Mouse (Mus musculus): ENCODE data around the gene Napsa. TPM values are rescaled to one million over a fixed set of nuclear protein-coding genes. Genes with fewer than 3 reads are reported as not detected.

Gene Napsa
- polyA plus RNA-seq, 1 experiment from 2014 or later, result 2.7 TPM

- H3K27me3 ChIP-seq, result peaks cover 17% of the 10 kb centered on the region
- POLR2A ChIA-PET, result no interaction called here
- DNase-seq (ENCODE audit: low read depth, low spot score), result no peak
- CTCF ChIA-PET, result no interaction called here
- ATAC-seq, result no peak
- no peak for TF ChIP-seq CTCF (IDR thresholded peaks at IDR 0.05)
- in situ Hi-C loops (cut with MboI; ENCODE audit: low pct_unique_long_range_greater_than_20kb), result no loop called here
Observed at GRCm38 (mm10) chr7:44594291-44594690, 22.1 kb downstream of the Napsa start.

GRCm38 (mm10) chr7:44595131-44595561 is 23.0 kb downstream of the Napsa start:
- ChIA-PET CTCF (no interaction called here), POLR2A (no interaction called here)
- TF ChIP-seq CTCF (IDR thresholded peaks at IDR 0.05), result no peak
- DNase-seq (ENCODE audit: low read depth, low spot score) (no peak), ATAC-seq (no peak)
- in situ Hi-C loops (cut with MboI; ENCODE audit: low pct_unique_long_range_greater_than_20kb), result no loop called here
- peaks cover 10% of the 10 kb centered on the region for H3K27me3 ChIP-seq

DNA sequence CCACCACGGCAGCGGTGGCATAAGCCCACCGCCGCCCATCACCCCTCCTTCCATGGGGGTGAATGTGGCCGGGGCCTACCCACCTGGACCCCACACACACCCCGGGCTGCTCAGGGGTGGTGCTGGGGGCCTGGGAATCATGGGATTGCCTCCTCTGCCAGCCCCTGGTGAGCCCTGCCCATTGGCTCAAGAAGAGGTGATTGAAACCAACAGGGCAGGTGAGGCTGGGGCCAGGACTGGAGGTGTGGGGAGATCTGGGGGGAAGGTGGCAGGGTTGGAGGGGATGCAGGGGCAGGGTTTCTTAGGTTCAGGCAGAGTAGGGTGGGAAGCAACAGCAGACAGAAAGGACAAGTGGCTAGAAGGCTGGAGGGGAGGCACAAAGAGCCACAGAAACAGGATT is 23.9 kb downstream of the Napsa start:
- POLR2A ChIA-PET, result no interaction called here
- CTCF ChIA-PET, result no interaction called here
- no peak for DNase-seq (ENCODE audit: low read depth, low spot score)
- peaks cover 9% of the 10 kb centered on the region for H3K27me3 ChIP-seq
- TF ChIP-seq CTCF (IDR thresholded peaks at IDR 0.05), result no peak
- no peak for ATAC-seq
- in situ Hi-C loops (cut with MboI; ENCODE audit: low pct_unique_long_range_greater_than_20kb), result no loop called here

- DNase-seq (ENCODE audit: low read depth, low spot score) (no peak), ATAC-seq (no peak)
- in situ Hi-C loops (cut with MboI; ENCODE audit: low pct_unique_long_range_greater_than_20kb), result no loop called here
- CTCF ChIA-PET, result no interaction called here
- H3K27me3 ChIP-seq, result peaks cover 1% of the 10 kb centered on the region
- TF ChIP-seq CTCF (IDR thresholded peaks at IDR 0.05), result no peak
- POLR2A ChIA-PET, result no interaction called here
Observed at GRCm38 (mm10) chr7:44596996-44597538, 24.9 kb downstream of the Napsa start.

DNA sequence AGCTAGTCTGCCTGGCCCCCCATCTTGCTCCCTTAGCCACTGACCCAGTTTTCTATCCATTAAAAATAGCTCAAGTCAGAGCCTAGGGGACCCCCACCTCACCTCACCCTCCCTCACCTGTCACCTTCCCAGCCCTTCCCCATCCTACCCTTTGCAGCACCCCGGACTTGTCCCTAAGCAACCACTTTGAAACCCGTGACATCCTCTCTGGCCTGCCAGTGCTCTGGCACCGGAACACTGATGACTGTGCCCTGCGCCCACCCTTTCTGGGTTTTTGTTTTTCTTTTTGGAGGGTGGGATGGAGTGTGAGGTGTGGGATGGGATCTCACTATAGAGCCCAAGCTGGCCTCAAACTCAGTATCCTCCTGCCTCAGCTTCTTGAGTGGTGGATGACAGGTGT is 25.5 kb downstream of the Napsa start:
- ATAC-seq, result no peak
- POLR2A ChIA-PET, result no interaction called here
- TF ChIP-seq CTCF (IDR thresholded peaks at IDR 0.05), result no peak
- CTCF ChIA-PET, result no interaction called here
- in situ Hi-C loops (cut with MboI; ENCODE audit: low pct_unique_long_range_greater_than_20kb), result no loop called here
- H3K27me3 ChIP-seq, result peaks cover 6% of the 10 kb centered on the region
- no peak for DNase-seq (ENCODE audit: low read depth, low spot score)

DNA sequence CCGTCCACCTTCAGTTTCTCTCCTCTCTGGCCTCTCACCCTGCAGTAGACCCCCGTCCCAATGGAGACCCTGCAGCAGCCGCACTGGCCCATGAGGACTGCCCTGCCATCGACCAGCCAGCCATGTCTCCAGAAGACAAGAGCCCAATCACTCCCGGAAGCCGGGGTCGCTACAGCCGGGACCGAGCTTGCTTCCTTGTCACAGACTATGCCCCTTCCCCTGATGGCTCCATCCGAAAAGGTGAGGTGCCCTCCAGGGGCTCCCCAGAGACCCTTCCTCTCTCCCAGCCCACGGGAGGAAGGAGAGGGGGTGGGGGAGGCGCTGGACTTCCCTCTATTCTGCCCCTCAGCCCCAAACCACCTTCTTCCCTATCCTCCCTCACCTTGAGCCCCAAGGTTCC is 26.2 kb downstream of the Napsa start:
- TF ChIP-seq CTCF (IDR thresholded peaks at IDR 0.05), result no peak
- peaks cover 8% of the 10 kb centered on the region for H3K27me3 ChIP-seq
- ChIA-PET POLR2A (no interaction called here), CTCF (no interaction called here)
- ATAC-seq (no peak), DNase-seq (ENCODE audit: low read depth, low spot score) (no peak)
- in situ Hi-C loops (cut with MboI; ENCODE audit: low pct_unique_long_range_greater_than_20kb), result no loop called here

DNA sequence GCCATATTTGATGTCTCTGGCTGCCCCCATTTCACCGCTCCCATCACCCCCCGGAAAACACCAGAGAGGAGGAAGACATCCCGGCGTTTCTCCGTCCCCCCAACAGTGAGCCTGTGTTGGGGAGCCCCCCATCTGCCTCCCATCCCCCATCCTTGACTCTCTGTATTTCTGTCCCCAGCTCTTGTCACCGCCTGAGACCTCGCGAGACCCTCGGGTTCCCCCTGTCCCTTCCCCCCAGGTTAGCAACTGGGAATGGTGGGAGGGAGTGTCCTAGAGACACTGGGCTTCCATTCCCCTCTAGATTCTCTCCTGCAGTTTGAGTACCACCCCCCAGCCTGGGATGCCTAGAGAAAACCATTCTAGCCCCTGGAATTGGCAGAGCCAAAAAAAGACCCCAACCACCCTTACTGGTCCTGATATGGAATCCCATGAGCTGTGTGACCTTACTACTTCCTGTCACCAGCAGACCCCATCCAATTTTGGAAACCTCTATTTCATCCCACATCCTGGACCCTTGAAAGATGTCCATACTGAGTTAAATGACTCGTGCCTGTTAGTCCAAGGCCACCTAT is 28.6 kb downstream of the Napsa start:
- peaks cover 8% of the 10 kb centered on the region for H3K27me3 ChIP-seq

GRCm38 (mm10) chr7:44601646-44602045 is 29.5 kb downstream of the Napsa start:
- no peak for DNase-seq (ENCODE audit: low read depth, low spot score)
- ChIA-PET CTCF (no interaction called here), POLR2A (no interaction called here)
- in situ Hi-C loops (cut with MboI; ENCODE audit: low pct_unique_long_range_greater_than_20kb), result no loop called here
- TF ChIP-seq CTCF (IDR thresholded peaks at IDR 0.05), result no peak
- no peak for ATAC-seq
- peaks cover 16% of the 10 kb centered on the region for H3K27me3 ChIP-seq

More for the DNA sequence above, 28.6 kb downstream of the Napsa start:
- CTCF ChIA-PET, result no interaction called here
- in situ Hi-C loops (cut with MboI; ENCODE audit: low pct_unique_long_range_greater_than_20kb), result no loop called here
- TF ChIP-seq CTCF (IDR thresholded peaks at IDR 0.05), result no peak
- no peak for DNase-seq (ENCODE audit: low read depth, low spot score)
- POLR2A ChIA-PET, result no interaction called here
- no peak for ATAC-seq

DNA sequence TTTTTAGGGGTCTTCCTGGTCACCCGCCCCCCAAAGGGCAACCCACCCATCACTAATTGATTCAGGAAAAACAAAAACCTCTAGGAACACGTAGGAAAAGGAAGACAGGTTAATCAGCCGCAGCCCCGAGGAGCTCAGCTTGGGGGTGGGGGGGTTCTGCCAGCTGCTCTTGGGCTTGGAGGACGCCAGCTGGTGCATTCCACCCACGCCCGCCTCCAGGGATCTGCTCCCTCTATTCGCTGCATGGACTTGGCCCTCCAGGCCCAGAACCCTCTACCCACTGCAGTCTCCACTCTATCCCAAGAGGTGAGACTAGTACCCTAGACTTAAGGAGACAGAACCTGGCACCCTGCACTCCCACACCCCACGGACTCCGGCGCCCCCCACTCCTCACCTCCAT is 30.3 kb downstream of the Napsa start:
- in situ Hi-C loops (cut with MboI; ENCODE audit: low pct_unique_long_range_greater_than_20kb), result no loop called here
- no peak for ATAC-seq
- DNase-seq (ENCODE audit: low read depth, low spot score), result no peak
- ChIA-PET POLR2A (no interaction called here), CTCF (no interaction called here)
- H3K27me3 ChIP-seq, result peaks cover 16% of the 10 kb centered on the region
- no peak for TF ChIP-seq CTCF (IDR thresholded peaks at IDR 0.05)

DNA sequence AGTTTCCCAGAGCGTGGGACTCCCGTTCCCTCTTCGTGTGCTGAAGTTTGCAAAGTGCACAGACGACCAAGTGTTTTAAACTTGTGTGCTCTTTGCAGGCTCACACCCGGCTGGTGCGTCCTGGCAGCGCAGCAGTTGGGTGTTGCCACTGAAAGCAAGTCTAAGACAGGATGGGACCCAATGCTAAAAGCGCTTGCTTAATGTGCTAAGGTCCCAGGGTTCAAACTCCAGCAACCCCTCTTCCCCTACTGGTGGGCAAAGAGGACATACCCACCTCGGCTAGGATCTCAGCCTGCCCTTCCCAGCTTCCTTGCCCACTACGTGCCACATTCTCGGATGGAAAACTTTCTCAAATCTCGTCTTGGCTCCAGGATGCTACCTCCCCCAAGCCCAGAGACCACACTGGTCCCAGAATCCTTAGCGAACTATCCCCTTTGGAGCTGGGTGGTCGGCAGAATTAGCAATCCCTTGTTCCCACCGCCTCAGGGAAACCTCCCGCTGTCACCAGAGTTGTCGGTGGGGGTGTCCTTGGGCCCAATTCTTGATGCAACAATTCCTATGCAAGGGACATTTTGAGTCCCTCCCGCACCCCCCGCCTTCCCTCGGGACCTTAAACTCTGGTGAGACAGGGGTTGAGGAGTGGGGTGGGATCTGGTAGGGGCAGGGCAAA is 31.1 kb downstream of the Napsa start:
- POLR2A ChIA-PET, result interaction anchor here (0.6 kb wide), 1 partner anchor 44 kb away, joined by 3 read pairs; no protein-coding TSS in a partner anchor
- CTCF ChIA-PET, result no interaction called here
- in situ Hi-C loops (cut with MboI; ENCODE audit: low pct_unique_long_range_greater_than_20kb), result no loop called here
- no peak for ATAC-seq
- TF ChIP-seq CTCF (IDR thresholded peaks at IDR 0.05), result no peak
- no peak for DNase-seq (ENCODE audit: low read depth, low spot score)
- H3K27me3 ChIP-seq, result peaks cover 23% of the 10 kb centered on the region

- peaks cover 23% of the 10 kb centered on the region for H3K27me3 ChIP-seq
- no peak for ATAC-seq
- in situ Hi-C loops (cut with MboI; ENCODE audit: low pct_unique_long_range_greater_than_20kb), result no loop called here
- TF ChIP-seq CTCF (IDR thresholded peaks at IDR 0.05), result no peak
- DNase-seq (ENCODE audit: low read depth, low spot score), result no peak
- ChIA-PET CTCF (no interaction called here), POLR2A (no interaction called here)
Observed at GRCm38 (mm10) chr7:44604139-44604606, 32.0 kb downstream of the Napsa start.
